Mouse (Mus musculus) limb, embryonic 13.5 days (tissue): ENCODE results near the gene Pramef25. TPM values are rescaled to one million over a fixed set of nuclear protein-coding genes. Genes with fewer than 3 reads are reported as not detected.
"Not testable (repeated sequence)": the region's sequence is repeated elsewhere in the genome, so short reads cannot be mapped to it uniquely, and the experiment has no call there.

ENCODE experiments used
- ATAC-seq: fragments of 200-750 bp; cut with Nextera tagmentation; 2 replicates; pipeline ENCODE4 v1.8.0; 2017; ENCODE audit warnings: low read depth, moderate number of reproducible peaks, moderate TSS enrichment; ENCODE audit not compliant: low FRiP score
- H3K27ac ChIP-seq: fragments of 300-500 bp; sonication (generic); 2 replicates; pipeline ENCODE4 v1.5.1; 2015; ENCODE audit warnings: inconsistent platforms, mild to moderate bottlenecking, moderate library complexity
- H3K27me3 ChIP-seq: fragments of 300-500 bp; sonication (generic); 2 replicates; pipeline ENCODE4 v1.6.1; 2015; ENCODE audit warnings: mild to moderate bottlenecking, inconsistent platforms
- H3K36me3 ChIP-seq: fragments of 300-500 bp; sonication (generic); 2 replicates; pipeline ENCODE4 v1.6.1; 2015; ENCODE audit warnings: inconsistent platforms, mild to moderate bottlenecking, moderate library complexity
- H3K4me1 ChIP-seq: fragments of 300-500 bp; sonication (generic); 2 replicates; pipeline ENCODE4 v1.6.1; 2015; ENCODE audit warnings: inconsistent platforms
- H3K4me2 ChIP-seq: fragments of 300-500 bp; sonication (generic); replicated peaks from 2 replicates; pipeline ENCODE4 v1.6.1; 2015; ENCODE audit warnings: inconsistent platforms, mild to moderate bottlenecking, moderate library complexity
- H3K4me3 ChIP-seq: fragments of 300-500 bp; sonication (generic); 2 replicates; pipeline ENCODE4 v1.5.1; 2015; ENCODE audit warnings: moderate library complexity, mild to moderate bottlenecking, inconsistent platforms
- H3K9ac ChIP-seq: fragments of 300-500 bp; sonication (generic); 2 replicates; pipeline ENCODE4 v1.6.1; 2015; ENCODE audit warnings: mild to moderate bottlenecking, inconsistent platforms
- H3K9me3 ChIP-seq: fragments of 300-500 bp; sonication (generic); 2 replicates; pipeline ENCODE4 v1.6.1; 2016; ENCODE audit warnings: inconsistent platforms
- WGBS: fragments of 180-500 bp; shearing (Covaris S2); methylation state at CpG from one replicate; pipeline ENCODE4 v1.1.7; 2015; 5-methylcytosine and 5-hydroxymethylcytosine counted together
- polyA plus RNA-seq: library from polyadenylated mRNA; unstranded; fragments of >200 nt; fragmentation: Nextera tagmentation; extraction: Ambion mirVana; gene quantifications from 2 replicates; pipeline ENCODE4 v1.2.1, GENCODE M21; 2015

Pramef25 gene
- polyA plus RNA-seq: not detected in 2 replicates

GRCm38 (mm10) chr4:143950916-143951315 lies at the start of gene Pramef25:
Pramef25 (minus strand) TSS chr4:143951016.
- H3K9ac ChIP-seq, H3K36me3 ChIP-seq, H3K4me2 ChIP-seq, H3K27me3 ChIP-seq, H3K27ac ChIP-seq, ATAC-seq, H3K4me1 ChIP-seq, H3K4me3 ChIP-seq: not testable (repeated sequence)
- 96% methylated on average over 1 of the region's 1 CpGs for WGBS
- peaks cover 20% of the 10 kb centered on the region; the same call in 1 of the 2 replicates for H3K9me3 ChIP-seq

GRCm38 (mm10) chr4:143994269-143994668 lies 43.5 kb upstream of the Pramef25 start, which contains the start of gene Pramef17:
Pramef17 (minus strand) TSS chr4:143994369.
- not testable (repeated sequence) for H3K4me3 ChIP-seq, H3K27ac ChIP-seq, H3K4me2 ChIP-seq, H3K9me3 ChIP-seq, H3K36me3 ChIP-seq, H3K4me1 ChIP-seq, ATAC-seq, H3K9ac ChIP-seq, H3K27me3 ChIP-seq
- 58% methylated on average over 3 of the region's 3 CpGs for WGBS

- not testable (repeated sequence) for H3K4me3 ChIP-seq, H3K36me3 ChIP-seq, ATAC-seq, H3K27ac ChIP-seq, H3K9me3 ChIP-seq, H3K27me3 ChIP-seq, H3K9ac ChIP-seq, H3K4me2 ChIP-seq, H3K4me1 ChIP-seq
- 94% methylated on average over 17 of the region's 17 CpGs for WGBS
Measured at GRCm38 (mm10) chr4:143988126-143988525, 37.3 kb upstream of the Pramef25 start.

GRCm38 (mm10) chr4:143987475-143987941 lies 36.7 kb upstream of the Pramef25 start:
- H3K9me3 ChIP-seq, H3K4me2 ChIP-seq, H3K4me3 ChIP-seq, H3K4me1 ChIP-seq, H3K27ac ChIP-seq, ATAC-seq, H3K27me3 ChIP-seq, H3K9ac ChIP-seq, H3K36me3 ChIP-seq: not testable (repeated sequence)
- WGBS: 94% methylated on average over 12 of the region's 17 CpGs

GRCm38 (mm10) chr4:143985733-143986132 lies 34.9 kb upstream of the Pramef25 start:
- 94% methylated on average over 7 of the region's 9 CpGs for WGBS

GRCm38 (mm10) chr4:143985165-143985564 lies 34.3 kb upstream of the Pramef25 start:
- not testable (repeated sequence) for H3K27me3 ChIP-seq, H3K36me3 ChIP-seq, H3K9ac ChIP-seq, H3K4me3 ChIP-seq, H3K4me1 ChIP-seq, ATAC-seq, H3K4me2 ChIP-seq, H3K9me3 ChIP-seq, H3K27ac ChIP-seq
- WGBS: no CpG with 5 or more reads among the region's 7 CpGs

More at GRCm38 (mm10) chr4:143985733-143986132, 34.9 kb upstream of the Pramef25 start:
- not testable (repeated sequence) for H3K4me3 ChIP-seq, H3K36me3 ChIP-seq, ATAC-seq, H3K4me2 ChIP-seq, H3K4me1 ChIP-seq, H3K27ac ChIP-seq, H3K9me3 ChIP-seq, H3K9ac ChIP-seq, H3K27me3 ChIP-seq

GRCm38 (mm10) chr4:143983446-143983845 lies 32.6 kb upstream of the Pramef25 start:
- not testable (repeated sequence) for H3K27me3 ChIP-seq, ATAC-seq

GRCm38 (mm10) chr4:143966850-143967249 lies 16.0 kb upstream of the Pramef25 start, which contains the start of gene Gm13101:
Gm13101 (minus strand) TSS chr4:143966950.
- H3K9ac ChIP-seq, H3K4me3 ChIP-seq, H3K9me3 ChIP-seq, H3K27me3 ChIP-seq, ATAC-seq, H3K36me3 ChIP-seq, H3K4me1 ChIP-seq, H3K27ac ChIP-seq, H3K4me2 ChIP-seq: not testable (repeated sequence)
- 50% methylated on average over 2 of the region's 2 CpGs for WGBS

More at GRCm38 (mm10) chr4:143983446-143983845, 32.6 kb upstream of the Pramef25 start:
- H3K4me3 ChIP-seq, H3K4me1 ChIP-seq, H3K27ac ChIP-seq, H3K4me2 ChIP-seq, H3K9me3 ChIP-seq, H3K36me3 ChIP-seq, H3K9ac ChIP-seq: not testable (repeated sequence)
- WGBS: 60% methylated on average over 1 of the region's 1 CpGs

- not testable (repeated sequence) for H3K27ac ChIP-seq, H3K4me1 ChIP-seq, H3K27me3 ChIP-seq, ATAC-seq, H3K9me3 ChIP-seq, H3K36me3 ChIP-seq, H3K4me2 ChIP-seq, H3K9ac ChIP-seq, H3K4me3 ChIP-seq
- 84% methylated on average over 1 of the region's 1 CpGs for whole genome bisulfite sequencing
Measured at GRCm38 (mm10) chr4:143900280-143900679, 50.5 kb downstream of the Pramef25 start, which contains the start of gene Pramef6. Pramef6 (minus strand) TSS chr4:143900380.

Other genes with a start within 250 kb of the Pramef25 start
- not detected in 2 replicates for gene Gm13089, start 248.3 kb downstream of the Pramef25 start, polyA plus RNA-seq
- gene Gm13078, start 231.6 kb downstream of the Pramef25 start, polyA plus RNA-seq: not detected in 2 replicates
- gene Gm13023, start 161.7 kb downstream of the Pramef25 start, polyA plus RNA-seq: not detected in 2 replicates
- not detected in 2 replicates for gene Gm13084, start 134.9 kb downstream of the Pramef25 start, polyA plus RNA-seq
- gene Gm13103, start 104.5 kb downstream of the Pramef25 start, polyA plus RNA-seq: not detected in 2 replicates
- gene Pramef6, start 50.6 kb downstream of the Pramef25 start, polyA plus RNA-seq: not detected in 2 replicates
- gene Gm13101, start 15.9 kb upstream of the Pramef25 start, polyA plus RNA-seq: not detected in 2 replicates
- gene Pramef17, start 43.4 kb upstream of the Pramef25 start, polyA plus RNA-seq: not detected in 2 replicates
- gene Pramel4, start 108.1 kb upstream of the Pramef25 start, polyA plus RNA-seq: not detected in 2 replicates
- not detected in 2 replicates for gene Gm13102, start 155.5 kb upstream of the Pramef25 start, polyA plus RNA-seq
- not detected in 2 replicates for gene Oog3, start 211.6 kb upstream of the Pramef25 start, polyA plus RNA-seq
- gene Oog2, start 239.7 kb upstream of the Pramef25 start, polyA plus RNA-seq: not detected in 2 replicates